Mouse (Mus musculus): ENCODE data around the gene 1600015I10Rik.

GRCm38 (mm10) chr6:48906371-48906770, 23.3 kb upstream of the 1600015I10Rik start:
- TF ChIP-seq CTCF (IDR thresholded peaks at IDR 0.05; ENCODE audit: low read depth, low read length) (no peak), GATA1 (IDR thresholded peaks at IDR 0.05; ENCODE audit: borderline replicate concordance, low read length) (no peak), POLR2AphosphoS5 (IDR thresholded peaks at IDR 0.05; ENCODE audit: insufficient replicate concordance, low read depth, low read length) (no peak), TAL1 (conservative IDR thresholded peaks at IDR 0.05; ENCODE audit: low read depth, low read length) (no peak), GATA2 (IDR thresholded peaks at IDR 0.05; ENCODE audit: borderline replicate concordance, low read depth, low read length) (no peak)

Measured in G1E (cell line).